Mouse (Mus musculus) lung, adult 2 months (tissue): ENCODE measurements around the gene Arl8b. TPM values are rescaled to one million over a fixed set of nuclear protein-coding genes. Genes with fewer than 3 reads are reported as not detected.

Source experiments
- DNase-seq: peaks from one replicate; pipeline ENCODE4 v3.0.0; 2022
- H3K4me1 ChIP-seq: fragments of 200-500 bp; 2 replicates; pipeline ENCODE4 v1.6.1; 2011; ENCODE audit warnings: low read length; ENCODE audit not compliant: control insufficient read depth, insufficient read depth
- H3K4me3 ChIP-seq: fragments of 200-500 bp; replicated peaks from 2 replicates; pipeline ENCODE3; 2011; ENCODE audit warnings: low read depth, mild to moderate bottlenecking, control low read depth, low read length; ENCODE audit errors: extremely low read depth
- CTCF ChIP-seq: fragments of 200-500 bp; IDR thresholded peaks from 2 replicates; pipeline ENCODE4 v1.5.1; 2011; ENCODE audit warnings: mild to moderate bottlenecking, low read length, control low read depth; ENCODE audit not compliant: insufficient read depth
- POLR2A ChIP-seq: fragments of 200-500 bp; IDR thresholded peaks from 2 replicates; pipeline ENCODE4 v1.6.1; 2011; ENCODE audit warnings: low read depth, mild to moderate bottlenecking, control low read depth, low read length, borderline replicate concordance; ENCODE audit errors: extremely low read depth
- WGBS: fragments of 180-500 bp; shearing (Covaris S2); methylation state at CpG from one replicate; pipeline ENCODE4 v1.1.7; 2018; 5-methylcytosine and 5-hydroxymethylcytosine counted together
- polyA plus RNA-seq: library from polyadenylated mRNA; depleted of rRNA; stranded (reverse); fragments of >200 nt; gene quantifications from 2 replicates; pipeline ENCODE4 v1.2.3, GENCODE M21; 2012

Arl8b gene
- polyA plus RNA-seq, 1 experiment = 19.4 TPM

DNA sequence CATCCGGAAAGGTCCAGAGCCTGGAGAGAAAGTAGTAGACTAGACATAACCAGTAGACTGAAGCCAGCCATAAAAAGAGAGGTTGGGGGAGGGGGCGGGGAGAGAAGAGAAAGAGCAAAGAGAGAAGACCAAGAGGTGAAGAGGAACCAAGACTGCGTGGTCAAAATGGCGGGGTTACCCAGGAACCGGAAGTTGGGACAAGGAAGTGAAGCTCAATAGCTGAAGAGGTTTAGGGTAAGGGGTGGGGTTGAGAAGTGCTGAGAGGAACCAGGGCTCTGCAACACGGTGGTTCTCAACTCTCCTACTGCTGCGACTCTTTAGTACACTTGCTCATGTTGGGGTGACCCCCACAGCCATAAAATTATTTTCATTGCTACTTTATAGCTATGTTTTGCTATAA, 27.0 kb upstream of the Arl8b start:
- H3K4me3 ChIP-seq = no peak overlapping the region
- TF ChIP-seq POLR2A (no peak), CTCF (no peak)
- no peak for DNase-seq
- WGBS = 87% methylated on average over 7 of the region's 7 CpGs
- H3K4me1 ChIP-seq = no peaks in the 10 kb centered on the region

DNA sequence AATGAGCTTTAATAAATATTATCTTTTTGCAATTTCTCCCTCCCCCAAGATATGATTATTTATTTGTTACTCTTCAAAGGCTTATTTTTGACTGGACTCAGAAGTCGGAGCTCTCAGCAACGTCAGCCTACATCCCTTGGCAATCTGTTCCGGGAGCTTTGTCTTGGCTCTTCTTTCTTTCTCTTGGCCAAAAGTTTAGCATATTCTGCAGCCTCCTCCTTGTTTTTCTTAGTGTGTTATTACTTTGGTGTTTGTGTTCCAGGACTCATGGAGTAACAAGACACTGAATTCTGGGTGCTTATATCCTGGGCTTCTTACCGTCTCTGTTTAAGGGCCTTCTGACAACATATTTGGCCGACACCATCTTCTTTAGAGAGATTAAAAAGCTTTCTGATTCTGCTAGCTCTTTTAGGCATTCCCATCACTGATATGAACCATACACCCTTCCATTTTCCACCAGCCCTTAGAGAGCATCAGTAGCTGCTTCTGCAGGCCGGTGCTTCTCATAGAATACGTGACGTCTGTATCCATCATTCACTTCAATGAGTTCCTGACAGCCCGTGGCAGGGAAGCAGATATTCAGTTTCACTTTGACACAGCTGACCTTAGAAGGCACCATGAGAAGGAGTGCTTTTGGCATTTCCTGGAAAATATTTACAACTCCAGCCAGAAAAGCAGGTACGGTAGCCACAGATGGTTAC, 23.8 kb upstream of the Arl8b start:
- Histone ChIP-seq H3K4me1 (no peaks in the 10 kb centered on the region), H3K4me3 (no peak overlapping the region)
- WGBS = 56% methylated on average over 10 of the region's 10 CpGs
- DNase-seq = no peak
- TF ChIP-seq POLR2A = no peak
- no peak for TF ChIP-seq CTCF

DNA sequence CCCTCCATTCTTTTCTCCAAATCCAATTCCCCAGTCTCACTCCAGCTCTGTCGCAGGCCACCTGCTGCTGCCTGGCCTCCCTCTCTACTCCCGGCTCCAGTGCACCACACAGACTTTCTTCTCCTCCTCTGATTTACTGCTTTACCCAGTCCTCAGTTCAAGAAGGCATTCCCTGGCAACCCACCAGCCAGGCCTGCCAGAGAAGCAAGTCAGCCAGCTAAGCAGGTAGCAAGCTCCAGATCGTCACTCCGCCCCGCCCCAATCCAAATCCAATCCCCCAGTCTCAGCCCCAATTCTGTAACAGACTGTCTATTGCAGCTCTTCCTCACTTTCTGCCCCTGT, 23.2 kb upstream of the Arl8b start:
- TF ChIP-seq POLR2A (no peak), CTCF (no peak)

DNA sequence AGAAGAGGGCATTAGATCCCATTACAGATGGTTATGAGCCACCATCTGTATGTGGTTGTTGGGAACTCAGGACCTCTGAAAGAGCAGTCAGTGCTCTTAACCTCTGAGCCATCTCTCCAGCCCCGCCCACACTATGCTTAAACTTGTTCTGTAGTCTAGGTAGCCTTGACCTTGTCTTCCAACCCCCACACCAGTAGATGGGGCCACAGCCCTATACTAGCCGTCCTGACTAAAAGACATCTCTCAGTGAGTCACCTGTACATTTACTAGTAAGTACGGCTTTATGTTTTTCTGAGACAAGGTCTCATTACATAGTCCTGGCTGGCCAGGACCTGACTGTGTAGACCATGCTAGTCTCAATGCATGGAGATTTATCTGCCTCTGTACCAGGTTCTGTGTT, 12.0 kb upstream of the Arl8b start:
- TF ChIP-seq CTCF (no peak), POLR2A (no peak)
- 74% methylated on average over 3 of the region's 3 CpGs for WGBS
- Histone ChIP-seq H3K4me1 (no peaks in the 10 kb centered on the region), H3K4me3 (no peak overlapping the region)
- DNase-seq = no peak

More for the DNA sequence above, 23.2 kb upstream of the Arl8b start:
- no peak for DNase-seq
- Histone ChIP-seq H3K4me1 (no peaks in the 10 kb centered on the region), H3K4me3 (no peak overlapping the region)
- WGBS = 67% methylated on average over 5 of the region's 5 CpGs

DNA sequence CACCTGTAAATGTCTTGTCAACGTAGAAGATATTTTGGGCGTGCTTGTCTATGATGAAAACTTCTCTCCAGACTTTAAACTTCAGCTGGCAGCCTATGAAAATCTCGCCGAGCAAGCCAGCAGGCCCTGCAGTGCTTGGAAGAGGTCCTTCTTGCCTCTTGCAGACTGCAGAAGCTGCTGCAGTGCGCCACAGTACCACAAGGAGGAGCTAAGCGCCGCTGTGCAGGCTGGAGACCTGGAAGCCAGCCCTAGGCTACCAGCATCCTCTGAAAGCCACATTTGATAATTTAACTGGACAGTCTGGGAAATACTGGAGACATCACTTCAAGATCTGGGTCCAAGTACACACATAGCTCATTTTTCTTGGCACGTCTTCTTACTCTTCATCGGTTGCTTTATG, 10.0 kb upstream of the Arl8b start:
- no peak overlapping the region for H3K4me3 ChIP-seq
- peak; percentile 77 for DNase-seq
- no peaks in the 10 kb centered on the region for H3K4me1 ChIP-seq
- 15% methylated on average over 9 of the region's 9 CpGs for WGBS
- TF ChIP-seq POLR2A (no peak), CTCF (peak; percentile 92)

DNA sequence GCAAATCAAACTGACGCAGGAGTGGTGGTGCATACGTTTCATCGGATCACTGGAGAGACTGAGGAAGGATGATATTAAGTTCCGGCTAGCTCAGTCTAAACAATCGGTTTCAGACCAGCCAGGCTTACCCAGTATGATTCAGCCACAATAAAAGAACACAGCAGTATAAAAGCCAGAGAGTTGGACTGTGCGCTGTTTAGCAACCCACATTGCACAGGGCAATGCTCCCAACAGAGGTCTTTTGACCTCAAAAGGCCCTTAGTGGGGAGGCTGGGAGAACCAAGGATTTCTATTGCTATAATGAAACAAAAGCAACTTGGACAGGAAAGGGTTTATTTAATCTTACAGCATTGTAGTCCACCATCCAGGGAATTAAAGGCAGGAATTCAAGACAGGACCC, 9.4 kb upstream of the Arl8b start:
- no peak for DNase-seq
- Histone ChIP-seq H3K4me1 (no peaks in the 10 kb centered on the region), H3K4me3 (no peak overlapping the region)
- WGBS = 83% methylated on average over 6 of the region's 6 CpGs
- no peak for TF ChIP-seq CTCF
- TF ChIP-seq POLR2A = no peak

DNA sequence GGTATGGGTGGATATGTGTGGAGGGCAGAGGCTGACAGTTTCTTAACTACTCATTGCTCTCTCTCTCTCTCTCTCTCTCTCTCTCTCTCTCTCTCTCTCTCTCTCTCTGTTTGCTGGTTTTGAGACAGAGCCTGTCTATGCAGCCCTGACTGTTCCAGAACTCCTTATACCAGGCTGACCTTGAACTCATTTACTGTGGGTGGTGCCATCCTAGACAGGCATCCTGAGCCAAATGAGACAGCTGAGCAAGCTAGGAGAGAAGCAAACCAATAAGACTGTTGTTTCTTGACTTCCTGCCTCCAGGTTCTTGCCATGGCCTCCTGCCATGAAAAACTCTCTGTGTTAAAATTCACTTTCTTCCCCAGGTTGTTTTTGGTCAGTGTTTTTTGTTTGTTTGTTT, 6.6 kb upstream of the Arl8b start:
- H3K4me1 ChIP-seq = no peaks in the 10 kb centered on the region
- no peak overlapping the region for H3K4me3 ChIP-seq
- DNase-seq = no peak
- TF ChIP-seq POLR2A (no peak), CTCF (no peak)

DNA sequence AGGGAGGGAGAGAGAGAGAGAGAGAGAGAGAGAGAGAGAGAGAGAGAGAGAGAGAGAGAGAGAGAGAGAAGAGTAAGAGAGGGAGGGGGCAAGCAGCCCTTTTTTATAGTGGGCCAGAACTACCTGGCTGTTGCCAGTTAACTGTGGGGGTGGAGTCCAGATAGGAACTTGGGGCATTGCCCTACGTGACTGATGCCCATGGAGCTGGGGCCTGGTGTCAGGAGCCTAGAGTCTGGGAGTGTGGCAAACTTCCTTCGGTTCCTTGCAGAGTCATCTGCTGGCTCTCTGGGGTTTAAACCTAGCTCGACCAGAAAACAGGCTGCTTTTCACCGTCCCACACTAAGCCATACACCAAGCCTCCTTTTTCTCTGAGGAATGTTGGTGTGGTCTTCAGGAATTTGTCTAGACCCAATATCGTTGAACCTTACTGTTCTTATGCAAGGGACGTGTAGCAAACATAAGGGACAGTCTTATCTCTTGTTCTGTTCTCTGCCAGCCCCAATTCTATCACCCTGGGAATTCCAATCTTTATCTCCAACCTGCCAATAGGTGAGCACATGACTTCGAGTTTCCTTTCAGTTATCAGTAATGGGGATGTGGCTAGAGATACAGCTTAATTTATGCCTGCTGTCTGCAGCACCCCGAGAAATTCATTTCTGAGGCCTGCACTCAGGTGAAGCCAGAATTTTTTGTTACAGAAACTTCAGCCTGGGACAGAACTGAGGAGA, 5.2 kb upstream of the Arl8b start:
- H3K4me1 ChIP-seq = no peaks in the 10 kb centered on the region
- no peak overlapping the region for H3K4me3 ChIP-seq
- WGBS = 56% methylated on average over 8 of the region's 8 CpGs
- DNase-seq = no peak
- no peak for TF ChIP-seq POLR2A
- TF ChIP-seq CTCF = no peak

DNA sequence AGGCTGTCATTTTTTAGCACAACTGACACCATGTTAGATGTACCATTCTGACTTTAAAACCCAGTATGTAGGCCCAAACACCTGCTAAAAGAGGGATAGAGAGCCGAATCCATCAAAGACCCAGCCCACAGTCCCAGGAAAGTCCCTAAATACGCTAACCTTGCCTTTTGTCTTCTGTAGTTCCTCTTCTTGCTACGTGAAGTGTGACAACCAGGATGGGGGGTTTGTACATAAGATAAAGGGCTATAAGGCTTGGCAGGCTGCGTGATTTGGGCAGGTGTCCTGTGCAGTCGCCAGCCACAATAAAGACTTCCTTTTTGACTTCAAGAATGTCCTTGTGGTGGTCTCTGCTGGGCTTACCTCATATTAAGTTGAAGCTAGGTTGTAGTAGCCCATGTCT, 4.5 kb upstream of the Arl8b start:
- DNase-seq = no peak
- TF ChIP-seq POLR2A (no peak), CTCF (no peak)
- Histone ChIP-seq H3K4me1 (no peaks in the 10 kb centered on the region), H3K4me3 (no peak overlapping the region)
- WGBS = 57% methylated on average over 5 of the region's 5 CpGs

DNA sequence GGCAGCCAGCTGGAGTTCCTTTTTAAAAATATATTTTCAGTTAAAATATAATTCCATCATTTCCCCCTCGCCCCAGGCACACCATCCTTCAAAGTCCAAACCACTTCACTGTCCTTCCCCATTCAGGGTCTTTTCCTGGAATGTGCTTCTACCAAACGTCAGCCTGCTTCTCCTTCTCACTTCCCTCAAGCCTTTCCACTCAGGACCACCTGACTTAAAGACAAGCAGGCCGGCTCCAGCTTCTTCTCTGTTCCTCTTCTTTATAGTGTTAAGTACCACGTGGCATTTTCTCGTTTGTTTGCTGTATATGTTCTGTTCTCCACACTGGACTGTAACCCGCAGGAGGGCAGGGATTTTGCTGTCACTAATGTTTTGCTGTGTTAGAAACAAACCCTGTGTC, 1.0 kb upstream of the Arl8b start:
- peaks cover 15% of the 10 kb centered on the region for H3K4me1 ChIP-seq
- no peak overlapping the region for H3K4me3 ChIP-seq
- 49% methylated on average over 6 of the region's 6 CpGs for WGBS
- TF ChIP-seq POLR2A = no peak
- TF ChIP-seq CTCF = no peak
- DNase-seq = no peak
